Mouse (Mus musculus): ENCODE results near the gene Catsperg1. TPM values are rescaled to one million over a fixed set of nuclear protein-coding genes. Genes with fewer than 3 reads are reported as not detected.
"Not testable (repeated sequence)": the region's sequence is repeated elsewhere in the genome, so short reads cannot be mapped to it uniquely, and the experiment has no call there.

Catsperg1 gene
- polyA plus RNA-seq, 1 experiment from 2014 or later = 0.69 TPM

GRCm38 (mm10) chr7:29155196-29155837 lies 58.5 kb downstream of the Catsperg1 start:
- peak overlapping the region; percentile 90 for H3K27ac ChIP-seq
- peak; percentile 72 for ATAC-seq (ENCODE audit: insufficient number of reproducible peaks, insufficient read depth, low FRiP score, low TSS enrichment, low read depth)
- no peaks in the 10 kb centered on the region for H3K36me3 ChIP-seq
- peaks cover 28% of the 10 kb centered on the region for H3K27me3 ChIP-seq
- no peaks in the 10 kb centered on the region for H3K9me3 ChIP-seq
- H3K4me2 ChIP-seq = peak overlapping the region; percentile 97
- H3K4me1 ChIP-seq (replicated peaks) = peaks cover 6% of the 10 kb centered on the region; the same call in 1 of the 2 replicates
- peak overlapping the region; percentile 74 for H3K9ac ChIP-seq (replicated peaks)
- H3K4me3 ChIP-seq (replicated peaks) = peak overlapping the region; percentile 83
- 8% methylated on average over 37 of the region's 37 CpGs for WGBS

- Histone ChIP-seq H3K36me3 (no peaks in the 10 kb centered on the region), H3K27ac (no peak overlapping the region), H3K4me3 (replicated peaks) (no peak overlapping the region), H3K9ac (replicated peaks) (no peak overlapping the region), H3K4me2 (no peak overlapping the region), H3K4me1 (replicated peaks) (peaks cover 6% of the 10 kb centered on the region; the same call in 1 of the 2 replicates), H3K9me3 (no peaks in the 10 kb centered on the region), H3K27me3 (peaks cover 19% of the 10 kb centered on the region)
- ATAC-seq (ENCODE audit: insufficient number of reproducible peaks, insufficient read depth, low FRiP score, low TSS enrichment, low read depth) = no peak
- WGBS = 95% methylated on average over 14 of the region's 14 CpGs
These were observed 59.7 kb downstream of the Catsperg1 start for GRCm38 (mm10) chr7:29154018-29154720.

GRCm38 (mm10) chr7:29151486-29151885 lies 62.3 kb downstream of the Catsperg1 start:
- WGBS = 63% methylated on average over 10 of the region's 10 CpGs
- Histone ChIP-seq H3K27me3 (no peaks in the 10 kb centered on the region; the same call in 1 of the 2 replicates), H3K9ac (replicated peaks) (no peak overlapping the region), H3K4me1 (replicated peaks) (peaks cover 6% of the 10 kb centered on the region; the same call in 1 of the 2 replicates), H3K36me3 (no peaks in the 10 kb centered on the region), H3K9me3 (no peaks in the 10 kb centered on the region), H3K4me3 (replicated peaks) (no peak overlapping the region), H3K4me2 (no peak overlapping the region), H3K27ac (no peak overlapping the region)
- no peak for ATAC-seq (ENCODE audit: insufficient number of reproducible peaks, insufficient read depth, low FRiP score, low TSS enrichment, low read depth)

GRCm38 (mm10) chr7:29148771-29149170 lies 65.1 kb downstream of the Catsperg1 start:
- H3K4me3 ChIP-seq (replicated peaks) = no peak overlapping the region
- no peak overlapping the region for H3K9ac ChIP-seq (replicated peaks)
- H3K4me1 ChIP-seq (replicated peaks) = no peaks in the 10 kb centered on the region
- no peak for ATAC-seq (ENCODE audit: insufficient number of reproducible peaks, insufficient read depth, low FRiP score, low TSS enrichment, low read depth)
- no peaks in the 10 kb centered on the region for H3K9me3 ChIP-seq
- H3K4me2 ChIP-seq = no peak overlapping the region
- WGBS = 92% methylated on average over 15 of the region's 15 CpGs
- H3K27me3 ChIP-seq = no peaks in the 10 kb centered on the region; the same call in 1 of the 2 replicates
- H3K36me3 ChIP-seq = no peaks in the 10 kb centered on the region
- no peak overlapping the region for H3K27ac ChIP-seq

GRCm38 (mm10) chr7:29146625-29147367 lies 67.0 kb downstream of the Catsperg1 start:
- ATAC-seq (ENCODE audit: insufficient number of reproducible peaks, insufficient read depth, low FRiP score, low TSS enrichment, low read depth) = no peak
- Histone ChIP-seq H3K9ac (replicated peaks) (no peak overlapping the region), H3K4me1 (replicated peaks) (no peaks in the 10 kb centered on the region), H3K4me3 (replicated peaks) (no peak overlapping the region), H3K36me3 (no peaks in the 10 kb centered on the region), H3K4me2 (no peak overlapping the region), H3K9me3 (no peaks in the 10 kb centered on the region), H3K27ac (no peak overlapping the region), H3K27me3 (no peaks in the 10 kb centered on the region)
- 82% methylated on average over 7 of the region's 7 CpGs for WGBS

GRCm38 (mm10) chr7:29144006-29144405 lies 69.8 kb downstream of the Catsperg1 start:
- no peak overlapping the region for H3K9ac ChIP-seq (replicated peaks)
- H3K27ac ChIP-seq = no peak overlapping the region
- no peak for ATAC-seq (ENCODE audit: insufficient number of reproducible peaks, insufficient read depth, low FRiP score, low TSS enrichment, low read depth)
- no peaks in the 10 kb centered on the region for H3K27me3 ChIP-seq
- H3K36me3 ChIP-seq = no peaks in the 10 kb centered on the region
- no peaks in the 10 kb centered on the region for H3K9me3 ChIP-seq
- H3K4me2 ChIP-seq = no peak overlapping the region
- WGBS = 94% methylated on average over 4 of the region's 4 CpGs
- H3K4me3 ChIP-seq (replicated peaks) = no peak overlapping the region
- H3K4me1 ChIP-seq (replicated peaks) = no peaks in the 10 kb centered on the region

GRCm38 (mm10) chr7:29141416-29141815 lies 72.4 kb downstream of the Catsperg1 start:
- no peak for ATAC-seq (ENCODE audit: insufficient number of reproducible peaks, insufficient read depth, low FRiP score, low TSS enrichment, low read depth)
- H3K9me3 ChIP-seq = no peaks in the 10 kb centered on the region
- no peaks in the 10 kb centered on the region for H3K36me3 ChIP-seq
- H3K4me1 ChIP-seq (replicated peaks) = no peaks in the 10 kb centered on the region
- H3K4me2 ChIP-seq = no peak overlapping the region
- no peak overlapping the region for H3K27ac ChIP-seq
- no peak overlapping the region for H3K9ac ChIP-seq (replicated peaks)
- H3K4me3 ChIP-seq (replicated peaks) = no peak overlapping the region
- 81% methylated on average over 8 of the region's 8 CpGs for WGBS
- H3K27me3 ChIP-seq = no peaks in the 10 kb centered on the region

- not testable (repeated sequence) for H3K9ac ChIP-seq (replicated peaks); H3K4me3 ChIP-seq (replicated peaks); H3K9me3 ChIP-seq; H3K27ac ChIP-seq; ATAC-seq (ENCODE audit: insufficient number of reproducible peaks, insufficient read depth, low FRiP score, low TSS enrichment, low read depth); H3K4me2 ChIP-seq; H3K36me3 ChIP-seq
- WGBS = 88% methylated on average over 3 of the region's 4 CpGs
- peaks cover 12% of the 10 kb centered on the region for H3K27me3 ChIP-seq
- peaks cover 17% of the 10 kb centered on the region for H3K4me1 ChIP-seq (replicated peaks)
These were observed 74.6 kb downstream of the Catsperg1 start for GRCm38 (mm10) chr7:29139237-29139636.

GRCm38 (mm10) chr7:29137429-29137828 lies 76.4 kb downstream of the Catsperg1 start:
- no peak for ATAC-seq (ENCODE audit: insufficient number of reproducible peaks, insufficient read depth, low FRiP score, low TSS enrichment, low read depth)
- Histone ChIP-seq H3K27me3 (peaks cover 12% of the 10 kb centered on the region), H3K9me3 (no peaks in the 10 kb centered on the region), H3K9ac (replicated peaks) (no peak overlapping the region), H3K27ac (no peak overlapping the region), H3K36me3 (no peaks in the 10 kb centered on the region), H3K4me3 (replicated peaks) (no peak overlapping the region), H3K4me2 (no peak overlapping the region), H3K4me1 (replicated peaks) (peaks cover 17% of the 10 kb centered on the region)
- WGBS = 46% methylated on average over 16 of the region's 16 CpGs

GRCm38 (mm10) chr7:29134693-29135386 lies 79.0 kb downstream of the Catsperg1 start, which contains the start of gene Rasgrp4:
Rasgrp4 (plus strand) TSS chr7:29134851.
- H3K4me2 ChIP-seq = peak within 1 kb of the TSS; percentile 73
- ATAC-seq (ENCODE audit: insufficient number of reproducible peaks, insufficient read depth, low FRiP score, low TSS enrichment, low read depth) = 0 out of 2 replicates have a peak, but pooled peaks have one; percentile 31
- no peaks in the 10 kb centered on the region for H3K9me3 ChIP-seq
- peak within 1 kb of the TSS; percentile 38 for H3K4me3 ChIP-seq (replicated peaks)
- H3K27ac ChIP-seq = no peak within 1 kb of the TSS
- H3K27me3 ChIP-seq = peaks cover 12% of the 10 kb centered on the region
- H3K4me1 ChIP-seq (replicated peaks) = peaks cover 17% of the 10 kb centered on the region
- 2% methylated on average over 13 of the region's 20 CpGs for whole genome bisulfite sequencing
- peak within 1 kb of the TSS; percentile 40; the same call in 1 of the 2 replicates for H3K9ac ChIP-seq (replicated peaks)
- no peaks in the 10 kb centered on the region for H3K36me3 ChIP-seq
